Mouse (Mus musculus): ENCODE measurements around the gene Arhgef39.
"Not testable (repeated sequence)": the region's sequence is repeated elsewhere in the genome, so short reads cannot be mapped to it uniquely, and the experiment has no call there.

Gene Arhgef39

DNA sequence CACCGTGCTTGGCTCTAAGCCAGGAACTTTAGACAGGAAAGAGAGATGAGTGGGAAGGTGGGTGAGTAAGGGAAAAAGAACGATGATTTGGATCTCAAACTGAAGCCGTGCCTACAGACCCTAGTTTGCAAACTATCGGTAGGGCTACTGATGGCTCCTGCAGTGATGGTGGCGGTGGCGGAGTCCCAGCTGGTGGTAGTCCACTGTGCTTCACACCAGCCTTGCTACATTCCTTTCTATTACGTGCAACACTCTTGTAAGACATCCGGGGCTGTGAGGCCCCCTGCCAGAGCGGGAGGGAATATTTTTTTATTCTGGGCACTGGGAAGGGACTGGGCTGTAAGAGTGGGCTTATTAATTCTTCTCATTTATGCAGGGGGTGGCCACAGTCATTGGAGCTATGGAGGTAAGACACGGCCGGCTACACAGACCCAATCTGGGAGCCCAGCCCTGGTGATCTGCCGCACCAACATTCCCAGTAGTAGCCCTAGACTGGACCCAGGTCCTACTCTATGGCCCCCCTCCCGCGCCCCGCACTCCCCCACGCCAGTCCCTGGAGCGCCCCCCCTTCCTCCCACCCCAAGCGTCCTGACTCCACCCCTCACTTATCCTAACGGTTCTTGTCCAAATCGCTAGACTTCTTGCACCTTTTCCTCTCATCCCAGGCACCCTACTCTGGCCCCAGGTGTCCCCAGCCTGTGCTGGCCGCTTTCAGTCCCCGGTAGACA lies 8.6 kb upstream of the Arhgef39 start:
- peak in 1 of 2 experiments; percentile 38 for DNase-seq (ENCODE audit: low spot score in 2 of 2)

GRCm38 (mm10) chr4:43506536-43507185 lies 7.2 kb upstream of the Arhgef39 start, which contains the start of gene Car9:
Gene Car9, plus strand, starts transcription at chr4:43506966.
- DNase-seq (ENCODE audit: low spot score in 2 of 2) = no peak

- no peak for DNase-seq (ENCODE audit: low spot score in 2 of 2)
Measured at GRCm38 (mm10) chr4:43506074-43506473, 6.6 kb upstream of the Arhgef39 start.

GRCm38 (mm10) chr4:43504269-43504668 lies 4.8 kb upstream of the Arhgef39 start:
- DNase-seq (ENCODE audit: low spot score in 2 of 2) = no peak

DNA sequence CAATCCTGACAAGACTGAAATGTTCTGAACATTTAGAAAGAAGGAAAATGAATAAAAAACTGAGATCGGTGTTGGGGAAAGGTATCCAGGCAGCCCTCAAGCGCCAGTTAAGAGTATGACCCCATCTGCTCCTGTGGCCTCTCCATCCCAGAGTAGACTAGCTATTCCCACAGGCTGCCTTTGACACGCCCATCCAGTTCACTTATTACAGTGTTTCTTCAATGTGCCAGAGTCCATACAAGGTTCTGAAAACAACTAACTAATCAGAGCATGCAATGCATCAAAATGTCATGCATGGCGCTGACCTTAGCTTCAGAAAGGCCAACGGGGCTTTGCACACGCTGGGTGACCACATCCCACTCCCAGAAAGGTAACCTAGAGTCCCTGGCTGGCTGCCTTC lies 4.0 kb upstream of the Arhgef39 start:
- DNase-seq (ENCODE audit: low spot score in 2 of 2) = no peak

DNA sequence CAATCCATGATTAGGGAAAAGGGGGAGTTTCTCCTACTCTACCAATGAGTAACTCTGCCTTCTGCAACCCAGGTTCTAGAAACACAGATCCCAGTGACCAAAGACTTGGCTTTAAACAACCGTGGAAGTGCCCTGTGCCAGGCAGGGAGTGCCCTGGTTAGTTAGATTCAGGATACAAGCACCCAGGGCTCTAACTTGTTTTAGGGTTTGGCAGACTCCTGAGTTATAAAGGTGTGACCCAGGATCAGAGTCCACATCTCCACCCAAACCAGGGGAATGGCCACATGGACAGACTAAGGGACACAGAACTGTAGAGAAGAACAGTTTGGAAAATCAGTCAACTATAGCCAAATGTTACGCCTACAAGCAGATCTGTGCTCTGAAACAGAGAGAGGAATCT lies 3.5 kb upstream of the Arhgef39 start:
- DNase-seq (ENCODE audit: low spot score in 2 of 2) = no peak

DNA sequence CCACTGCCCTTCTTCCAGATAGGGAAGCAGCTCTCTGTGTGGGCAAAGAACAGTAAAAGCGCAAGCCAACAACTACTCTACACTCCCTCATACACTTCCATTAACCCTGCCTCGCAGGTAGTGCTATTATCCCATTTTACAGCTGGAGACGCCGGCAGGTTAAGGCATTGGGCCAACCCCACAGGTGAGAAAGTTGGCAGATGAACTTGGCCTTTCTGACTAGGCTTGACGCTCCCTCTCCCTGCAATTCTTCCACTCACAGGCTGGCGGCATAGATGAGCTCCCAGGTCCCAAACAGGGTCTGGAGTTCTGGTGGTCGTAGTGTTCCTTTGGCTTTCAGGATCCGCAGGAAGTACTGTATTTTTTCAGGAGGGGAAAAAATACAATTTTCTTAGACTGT lies 512 bp downstream of the Arhgef39 start:
- DNase-seq (ENCODE audit: low spot score in 2 of 2) = no peak

DNA sequence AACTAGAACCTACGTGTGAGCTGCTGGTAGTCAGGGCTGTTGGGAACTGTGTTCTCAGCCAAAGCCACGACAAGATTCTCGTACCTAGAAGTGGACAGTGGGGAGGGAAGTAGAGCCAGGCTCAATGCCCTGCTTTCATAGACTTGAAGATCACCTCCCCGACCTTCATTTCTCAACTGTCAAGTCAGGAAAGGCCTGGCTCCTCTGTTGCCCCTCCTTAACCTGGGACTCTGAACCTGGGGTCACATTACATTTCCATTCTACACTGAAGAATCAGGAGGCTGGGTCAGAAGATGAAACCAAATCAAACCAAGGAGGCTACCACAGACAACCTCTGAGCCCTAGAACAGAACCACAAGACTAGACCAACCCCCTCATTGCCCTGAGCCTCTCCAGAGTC lies 1.5 kb downstream of the Arhgef39 start:
- DNase-seq (ENCODE audit: low spot score in 2 of 2) = no peak

DNA sequence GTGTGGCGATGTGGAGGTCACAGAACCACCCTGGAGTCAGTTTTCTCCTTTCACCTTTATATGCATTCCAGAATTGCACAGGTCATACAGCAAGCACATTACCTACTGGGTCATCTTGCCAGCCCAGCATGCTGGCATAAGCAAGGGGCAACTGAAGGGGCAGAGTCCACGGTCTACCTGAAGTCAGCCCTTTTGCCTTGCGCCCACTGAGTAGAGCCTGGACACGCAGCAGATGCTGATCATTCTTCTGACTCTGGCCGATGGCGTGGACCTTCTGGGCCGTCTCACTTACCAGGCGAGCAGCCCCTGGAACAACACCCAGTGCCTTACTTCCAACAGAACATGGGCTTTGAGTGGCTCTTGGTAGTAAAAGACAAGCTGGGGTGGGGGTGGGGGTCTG lies 2.1 kb downstream of the Arhgef39 start:
- DNase-seq (ENCODE audit: low spot score in 2 of 2) = no peak

- DNase-seq (ENCODE audit: low spot score in 2 of 2) = no peak
Measured at GRCm38 (mm10) chr4:43496587-43496986, 2.9 kb downstream of the Arhgef39 start.

GRCm38 (mm10) chr4:43493846-43494240 lies 5.7 kb downstream of the Arhgef39 start:
- no peak for DNase-seq (ENCODE audit: low spot score in 2 of 2)

GRCm38 (mm10) chr4:43493186-43493845 lies 6.2 kb downstream of the Arhgef39 start:
- peak; percentile 92 to 93 for DNase-seq (ENCODE audit: low spot score in 2 of 2)

DNA sequence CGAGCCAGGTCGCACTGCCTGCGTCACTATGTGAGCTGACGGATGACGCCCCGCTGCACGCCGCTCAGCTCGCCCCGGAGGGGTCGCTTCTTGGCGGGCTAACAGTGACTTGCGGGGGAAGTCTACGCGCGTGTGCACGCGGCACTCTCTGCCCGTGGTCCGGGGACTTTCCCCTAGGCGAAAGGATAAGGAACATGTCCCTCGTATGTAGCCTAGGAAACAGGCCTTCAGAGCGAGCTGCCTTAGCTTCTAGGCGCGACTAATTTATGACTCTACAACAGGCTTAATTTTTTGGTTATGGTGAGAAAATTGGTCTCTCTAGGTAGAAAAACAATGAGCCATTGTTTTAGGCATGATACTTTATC lies 6.7 kb downstream of the Arhgef39 start, which contains the start of gene Ccdc107:
Gene Ccdc107 (plus strand): TSS at position 80 of the 365 bp plus-strand sequence.
- DNase-seq (ENCODE audit: low spot score in 2 of 2) = peak; percentile 72 to 92

GRCm38 (mm10) chr4:43492101-43492820 lies 7.2 kb downstream of the Arhgef39 start:
- no peak for DNase-seq (ENCODE audit: low spot score in 2 of 2)

DNA sequence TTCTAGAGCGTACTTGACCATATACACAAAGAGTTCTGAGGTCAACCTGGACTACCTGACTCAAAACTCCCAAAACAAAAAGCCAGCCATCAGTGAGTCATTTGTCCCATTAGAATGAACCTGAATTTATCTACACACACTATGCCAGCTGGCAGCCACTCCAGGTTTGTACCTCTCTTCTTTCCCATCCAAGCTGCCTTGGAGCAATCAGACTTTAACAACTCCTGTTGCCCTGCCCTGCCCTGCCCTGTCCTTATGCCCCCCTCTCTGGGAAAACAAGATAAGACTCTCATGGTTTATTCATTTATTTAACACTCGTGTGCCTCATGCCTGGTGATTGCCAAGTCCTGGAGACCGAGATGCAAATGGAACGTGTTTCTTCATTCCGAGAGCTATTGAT lies 8.7 kb downstream of the Arhgef39 start:
- DNase-seq (ENCODE audit: low spot score in 2 of 2) = no peak

DNA sequence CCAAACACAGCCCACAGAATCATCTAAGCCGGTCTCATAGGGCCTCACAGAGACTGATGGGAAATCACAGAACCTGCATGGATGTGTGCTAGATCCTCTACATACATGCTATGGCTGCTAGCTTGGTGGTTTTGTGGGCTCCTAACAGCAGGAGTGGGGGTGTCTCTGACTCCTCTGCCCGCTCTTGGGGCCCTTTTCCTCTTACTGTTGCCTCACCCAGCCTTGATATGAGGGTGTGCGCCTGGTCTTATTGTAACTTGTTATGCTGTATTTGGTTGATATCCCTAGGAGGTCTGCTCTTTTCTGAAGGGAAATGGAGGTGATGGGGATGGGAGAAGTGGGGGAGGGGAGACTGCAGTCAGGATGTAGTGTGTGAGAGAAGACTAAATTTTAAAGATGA lies 9.9 kb downstream of the Arhgef39 start:
- no peak for DNase-seq (ENCODE audit: low spot score in 2 of 2)

- DNase-seq (ENCODE audit: low spot score in 2 of 2) = not testable (repeated sequence)
Measured at GRCm38 (mm10) chr4:43485666-43486065, 13.8 kb downstream of the Arhgef39 start.

GRCm38 (mm10) chr4:43483535-43484091 lies 15.9 kb downstream of the Arhgef39 start, which contains the start of gene Sit1:
Gene Sit1, minus strand, starts transcription at chr4:43483734.
- no peak for DNase-seq (ENCODE audit: low spot score in 2 of 2)

GRCm38 (mm10) chr4:43482591-43482990 lies 16.9 kb downstream of the Arhgef39 start:
- DNase-seq (ENCODE audit: low spot score in 2 of 2) = no peak

- no peak for DNase-seq (ENCODE audit: low spot score in 2 of 2)
Measured at GRCm38 (mm10) chr4:43481894-43482456, 17.5 kb downstream of the Arhgef39 start.

- no peak for DNase-seq (ENCODE audit: low spot score in 2 of 2)
Measured at GRCm38 (mm10) chr4:43480985-43481384, 18.5 kb downstream of the Arhgef39 start.

Data from urinary bladder, adult 18-20 months (tissue).